Mouse (Mus musculus): ENCODE results near the gene Fzr1. TPM values are rescaled to one million over a fixed set of nuclear protein-coding genes. Genes with fewer than 3 reads are reported as not detected.

Fzr1 gene
- polyA plus RNA-seq, 1 experiment from 2014 or later = 117 TPM

- DNase-seq (ENCODE audit: low spot score) = no peak
- Histone ChIP-seq H3K4me1 (peaks cover 38% of the 10 kb centered on the region), H3K27ac (peak overlapping the region; percentile 65; the same call in 1 of the 2 replicates), H3K27me3 (ENCODE audit: insufficient read depth, poor library complexity, severe bottlenecking) (no peaks in the 10 kb centered on the region), H3K36me3 (peaks cover 15% of the 10 kb centered on the region), H3K9me3 (no peaks in the 10 kb centered on the region), H3K4me3 (no peak overlapping the region)
- WGBS = 55% methylated on average over 5 of the region's 5 CpGs
Measured at GRCm38 (mm10) chr10:81382039-81382438, 3.7 kb upstream of the Fzr1 start.

- DNase-seq (ENCODE audit: low spot score) = no peak
- peak overlapping the region; percentile 22; the same call in 1 of the 2 replicates for H3K27ac ChIP-seq
Measured at GRCm38 (mm10) chr10:81379809-81380378, 1.6 kb upstream of the Fzr1 start.

GRCm38 (mm10) chr10:81379183-81379553 lies 852 bp upstream of the Fzr1 start:
- Histone ChIP-seq H3K4me1 (peaks cover 33% of the 10 kb centered on the region), H3K36me3 (peaks cover 17% of the 10 kb centered on the region), H3K27ac (peak overlapping the region; percentile 98), H3K9me3 (no peaks in the 10 kb centered on the region), H3K4me3 (peak overlapping the region; percentile 94), H3K27me3 (ENCODE audit: insufficient read depth, poor library complexity, severe bottlenecking) (no peaks in the 10 kb centered on the region)
- WGBS = 58% methylated on average over 3 of the region's 3 CpGs
- no peak for DNase-seq (ENCODE audit: low spot score)

More at GRCm38 (mm10) chr10:81379809-81380378, 1.6 kb upstream of the Fzr1 start:
- H3K4me3 ChIP-seq = no peak overlapping the region
- peaks cover 34% of the 10 kb centered on the region for H3K4me1 ChIP-seq
- H3K27me3 ChIP-seq (ENCODE audit: insufficient read depth, poor library complexity, severe bottlenecking) = no peaks in the 10 kb centered on the region
- WGBS = 94% methylated on average over 6 of the region's 6 CpGs
- H3K9me3 ChIP-seq = no peaks in the 10 kb centered on the region
- peaks cover 13% of the 10 kb centered on the region for H3K36me3 ChIP-seq

GRCm38 (mm10) chr10:81378553-81379182 lies 352 bp upstream of the Fzr1 start:
- Histone ChIP-seq H3K4me1 (peaks cover 34% of the 10 kb centered on the region), H3K4me3 (peak overlapping the region; percentile 94), H3K27ac (peak overlapping the region; percentile 98), H3K9me3 (no peaks in the 10 kb centered on the region), H3K27me3 (ENCODE audit: insufficient read depth, poor library complexity, severe bottlenecking) (no peaks in the 10 kb centered on the region), H3K36me3 (peaks cover 22% of the 10 kb centered on the region)
- under 1% methylated on average over 46 of the region's 46 CpGs for WGBS
- peak; percentile 100 for DNase-seq (ENCODE audit: low spot score)

GRCm38 (mm10) chr10:81377362-81377664 lies 1.0 kb downstream of the Fzr1 start:
- Histone ChIP-seq H3K9me3 (no peaks in the 10 kb centered on the region), H3K27ac (peak overlapping the region; percentile 98), H3K4me3 (peak overlapping the region; percentile 94), H3K4me1 (peaks cover 44% of the 10 kb centered on the region), H3K36me3 (peaks cover 35% of the 10 kb centered on the region), H3K27me3 (ENCODE audit: insufficient read depth, poor library complexity, severe bottlenecking) (no peaks in the 10 kb centered on the region)
- DNase-seq (ENCODE audit: low spot score) = no peak
- 57% methylated on average over 2 of the region's 2 CpGs for WGBS

- DNase-seq (ENCODE audit: low spot score) = no peak
- Histone ChIP-seq H3K27me3 (ENCODE audit: insufficient read depth, poor library complexity, severe bottlenecking) (no peaks in the 10 kb centered on the region), H3K4me3 (peak overlapping the region; percentile 94), H3K36me3 (peaks cover 40% of the 10 kb centered on the region), H3K9me3 (no peaks in the 10 kb centered on the region), H3K27ac (peak overlapping the region; percentile 98), H3K4me1 (peaks cover 40% of the 10 kb centered on the region)
- WGBS = 35% methylated on average over 6 of the region's 6 CpGs
Measured at GRCm38 (mm10) chr10:81376561-81377361, 1.6 kb downstream of the Fzr1 start.

- H3K4me1 ChIP-seq = peaks cover 35% of the 10 kb centered on the region
- DNase-seq (ENCODE audit: low spot score) = no peak
- no peak overlapping the region for H3K4me3 ChIP-seq
- H3K27me3 ChIP-seq (ENCODE audit: insufficient read depth, poor library complexity, severe bottlenecking) = no peaks in the 10 kb centered on the region
- 95% methylated on average over 10 of the region's 10 CpGs for WGBS
- no peaks in the 10 kb centered on the region for H3K9me3 ChIP-seq
- H3K27ac ChIP-seq = no peak overlapping the region
- H3K36me3 ChIP-seq = peaks cover 55% of the 10 kb centered on the region
Measured at GRCm38 (mm10) chr10:81375322-81375721, 3.0 kb downstream of the Fzr1 start.

GRCm38 (mm10) chr10:81367207-81367495 lies 11.2 kb downstream of the Fzr1 start:
- no peak for DNase-seq (ENCODE audit: low spot score)
- peaks cover 63% of the 10 kb centered on the region for H3K4me1 ChIP-seq
- 96% methylated on average over 6 of the region's 6 CpGs for WGBS

GRCm38 (mm10) chr10:81366477-81367206 lies 11.7 kb downstream of the Fzr1 start:
- peaks cover 35% of the 10 kb centered on the region for H3K27me3 ChIP-seq (ENCODE audit: insufficient read depth, poor library complexity, severe bottlenecking)
- 80% methylated on average over 6 of the region's 6 CpGs for WGBS
- no peak overlapping the region for H3K4me3 ChIP-seq
- peaks cover 68% of the 10 kb centered on the region for H3K4me1 ChIP-seq
- peaks cover 69% of the 10 kb centered on the region for H3K36me3 ChIP-seq
- no peaks in the 10 kb centered on the region for H3K9me3 ChIP-seq
- 0 out of 2 replicates have a peak overlapping the region, but pooled peaks have one; percentile 62 for H3K27ac ChIP-seq
- no peak for DNase-seq (ENCODE audit: low spot score)

More at GRCm38 (mm10) chr10:81367207-81367495, 11.2 kb downstream of the Fzr1 start:
- Histone ChIP-seq H3K9me3 (no peaks in the 10 kb centered on the region), H3K4me3 (no peak overlapping the region), H3K27ac (no peak overlapping the region), H3K27me3 (ENCODE audit: insufficient read depth, poor library complexity, severe bottlenecking) (peaks cover 31% of the 10 kb centered on the region), H3K36me3 (peaks cover 69% of the 10 kb centered on the region)

GRCm38 (mm10) chr10:81365672-81366476 lies 12.4 kb downstream of the Fzr1 start, which contains the start of gene 4930404N11Rik:
Gene 4930404N11Rik (minus strand): TSS chr10:81365816.
- 31% methylated on average over 12 of the region's 12 CpGs for WGBS
- peak within 1 kb of the TSS; percentile 64 for H3K4me3 ChIP-seq
- DNase-seq (ENCODE audit: low spot score) = no peak
- peak within 1 kb of the TSS; percentile 78 for H3K27ac ChIP-seq
- no peaks in the 10 kb centered on the region for H3K9me3 ChIP-seq
- H3K27me3 ChIP-seq (ENCODE audit: insufficient read depth, poor library complexity, severe bottlenecking) = peaks cover 35% of the 10 kb centered on the region
- peaks cover 62% of the 10 kb centered on the region for H3K36me3 ChIP-seq
- peaks cover 76% of the 10 kb centered on the region for H3K4me1 ChIP-seq

GRCm38 (mm10) chr10:81365073-81365472 lies 13.2 kb downstream of the Fzr1 start:
- Histone ChIP-seq H3K27me3 (ENCODE audit: insufficient read depth, poor library complexity, severe bottlenecking) (peaks cover 35% of the 10 kb centered on the region), H3K36me3 (peaks cover 54% of the 10 kb centered on the region), H3K9me3 (no peaks in the 10 kb centered on the region), H3K4me3 (peak overlapping the region; percentile 64), H3K4me1 (peaks cover 84% of the 10 kb centered on the region), H3K27ac (peak overlapping the region; percentile 78)
- no peak for DNase-seq (ENCODE audit: low spot score)
- WGBS = 36% methylated on average over 4 of the region's 4 CpGs

- Histone ChIP-seq H3K27ac (peak overlapping the region; percentile 78), H3K36me3 (peaks cover 50% of the 10 kb centered on the region), H3K4me3 (peak overlapping the region; percentile 64), H3K9me3 (no peaks in the 10 kb centered on the region), H3K4me1 (peaks cover 88% of the 10 kb centered on the region), H3K27me3 (ENCODE audit: insufficient read depth, poor library complexity, severe bottlenecking) (peaks cover 35% of the 10 kb centered on the region)
- DNase-seq (ENCODE audit: low spot score) = no peak
- WGBS = 14% methylated on average over 28 of the region's 28 CpGs
Measured at GRCm38 (mm10) chr10:81364666-81365065, 13.7 kb downstream of the Fzr1 start.
